Mouse (Mus musculus) embryo, embryonic 11.5 days (tissue): ENCODE results near the gene Plekhf1.

Experiments used
- DNase-seq: peaks from one replicate; pipeline ENCODE4 v3.0.0-alpha.2; 2012; ENCODE audit warnings: low read depth, low spot score

Plekhf1 gene

DNA sequence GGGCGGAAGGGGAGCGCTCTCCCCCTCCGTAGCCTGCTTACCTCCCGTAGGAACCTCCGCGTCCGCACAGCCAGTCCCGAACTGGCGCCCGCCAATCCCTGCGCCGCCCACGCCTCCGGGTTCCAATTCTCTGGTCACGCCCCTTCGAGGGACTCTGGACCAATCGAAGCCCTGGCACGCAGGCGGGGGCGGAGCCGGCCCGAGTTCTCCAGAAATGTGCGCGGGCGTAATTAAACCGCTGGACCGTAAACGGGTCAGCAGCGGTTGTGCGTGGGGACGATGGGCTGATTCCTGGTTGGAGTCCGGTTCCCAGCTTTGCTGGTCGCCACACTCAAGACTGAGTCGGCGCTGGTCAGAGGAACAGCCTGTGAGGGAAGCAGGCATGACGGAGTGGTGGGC, at the start of gene Plekhf1:
TSS of gene Plekhf1 (minus strand) at position 117 of the 399 bp plus-strand sequence.
- peak; percentile 87 for DNase-seq

DNA sequence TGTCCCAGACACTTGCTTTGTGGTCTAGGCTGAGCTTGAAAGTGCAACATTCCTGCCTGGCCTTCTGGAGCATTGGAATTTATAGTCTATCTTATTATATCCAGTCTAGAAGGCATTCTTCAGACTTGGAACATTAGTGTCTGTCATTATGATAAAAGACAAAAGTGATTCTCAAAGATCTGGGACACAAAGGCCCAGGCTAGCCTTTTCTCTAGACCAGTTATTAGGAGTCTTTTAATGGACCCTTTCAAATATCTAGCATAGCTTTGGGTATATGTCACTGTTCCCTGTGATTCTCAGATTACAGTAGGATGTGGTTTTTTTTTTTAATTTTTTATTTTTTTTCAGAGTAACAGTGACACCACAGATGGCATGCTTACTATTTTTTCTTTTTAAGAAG, 44.7 kb upstream of the Plekhf1 start:
- DNase-seq, result no peak

DNA sequence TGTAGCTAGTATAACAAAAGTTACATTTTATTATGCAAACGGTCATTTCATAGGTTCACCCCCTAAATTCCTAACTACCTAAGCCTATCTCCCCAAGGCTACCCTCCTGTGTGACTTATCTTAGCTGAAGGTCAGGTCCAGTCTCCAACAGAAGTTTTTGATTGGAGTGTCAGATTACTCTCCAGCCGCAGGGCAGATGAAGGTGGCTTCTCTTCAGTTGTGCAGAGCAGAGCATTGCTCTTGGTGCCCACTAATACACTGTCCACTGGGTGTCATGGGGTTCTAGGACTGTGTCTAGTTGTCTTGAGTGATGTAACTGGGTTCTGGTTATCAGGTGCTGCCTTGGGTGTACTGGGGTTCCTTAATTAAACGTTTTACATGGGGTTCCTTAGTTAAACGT, 44.0 kb upstream of the Plekhf1 start:
- DNase-seq, result no peak

DNA sequence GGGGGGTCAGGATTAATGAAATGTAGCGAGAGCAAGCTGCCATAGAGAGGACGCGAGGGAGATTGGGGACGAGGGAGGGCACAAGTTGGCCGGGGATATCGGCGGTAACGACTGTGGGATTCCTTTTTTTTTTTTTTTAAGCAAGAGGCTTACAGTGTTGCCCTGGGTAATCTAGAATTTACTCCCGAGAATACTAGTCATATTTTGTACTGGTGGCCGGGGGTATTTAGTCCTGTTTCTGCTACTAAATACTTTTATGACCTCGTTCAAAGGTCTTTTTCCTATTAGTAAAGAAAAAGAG, 43.6 kb upstream of the Plekhf1 start:
- no peak for DNase-seq

DNA sequence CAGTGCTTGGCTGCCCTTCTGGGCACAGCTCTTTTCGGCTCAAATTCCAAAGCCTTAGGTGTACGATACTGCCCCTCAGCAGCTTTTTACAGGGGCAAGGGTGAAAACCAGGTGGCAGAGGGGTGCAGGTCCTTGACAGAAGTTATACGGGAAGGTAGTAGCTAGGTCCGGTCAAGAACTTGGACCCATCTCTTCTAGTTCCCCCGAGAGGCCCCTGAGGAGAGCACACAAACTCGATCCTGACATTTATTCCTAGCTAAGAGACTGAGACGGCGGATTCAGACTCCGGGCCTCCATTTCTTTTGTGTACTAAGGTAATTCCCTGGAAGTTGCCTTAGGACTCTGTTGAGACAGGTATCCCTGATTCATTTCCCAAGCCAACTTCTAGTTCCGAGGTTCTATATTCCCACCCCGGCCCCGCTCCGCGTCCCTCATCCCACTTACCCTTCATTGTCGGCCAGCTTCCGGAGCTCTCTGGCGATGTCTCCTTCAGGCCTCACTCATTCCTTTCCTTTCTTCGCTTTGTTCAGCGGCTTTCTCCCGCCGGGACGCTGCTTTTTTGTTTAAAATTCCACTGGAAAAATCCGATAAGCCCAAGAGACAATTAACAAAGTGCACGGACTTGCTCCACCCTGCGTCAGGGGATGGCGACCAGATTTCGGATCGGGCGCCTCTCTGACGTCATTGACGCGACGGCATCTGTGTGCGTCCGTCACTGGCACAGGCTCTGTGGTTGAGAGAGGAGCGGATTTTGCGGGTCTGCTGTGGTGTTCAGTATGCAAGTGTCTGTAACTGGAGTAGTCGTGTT, 43.1 kb upstream of the Plekhf1 start, which contains the start of gene Pop4:
TSS of gene Pop4 (minus strand) at position 721 of the 808 bp plus-strand sequence.
- peak; percentile 87 for DNase-seq

DNA sequence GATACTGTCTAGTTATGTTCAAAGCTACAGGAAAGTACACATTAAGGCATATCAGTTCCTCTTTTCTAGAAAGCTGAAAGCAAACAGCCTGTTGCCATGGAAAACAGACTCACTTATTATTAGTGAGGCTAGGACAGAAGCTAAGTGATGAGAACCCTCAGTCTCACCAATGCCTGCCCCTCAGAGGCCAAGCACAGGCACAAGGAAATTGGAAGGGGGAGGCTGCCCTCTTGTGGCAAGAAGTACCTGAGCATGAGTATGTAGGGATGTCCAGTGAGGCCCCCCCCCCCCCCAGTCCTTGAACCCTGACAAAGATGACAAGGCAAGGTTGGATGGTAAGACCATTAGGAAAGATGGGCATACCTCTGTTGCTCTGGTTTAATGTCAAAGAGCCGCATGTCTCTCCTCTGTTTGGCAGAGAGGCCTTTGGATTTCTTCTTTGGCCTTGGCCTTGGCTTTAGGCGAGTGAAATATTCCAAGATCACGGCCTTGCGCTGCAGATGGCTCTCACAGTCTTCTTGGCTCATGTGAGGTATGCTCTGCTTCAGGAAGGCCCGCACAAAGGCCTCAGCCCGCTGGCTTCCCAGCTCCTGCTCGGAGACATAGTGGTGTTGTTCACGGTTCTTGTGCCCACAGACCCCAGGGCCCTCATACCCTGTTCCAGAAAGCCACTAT, 39.3 kb upstream of the Plekhf1 start:
- DNase-seq, result no peak

DNA sequence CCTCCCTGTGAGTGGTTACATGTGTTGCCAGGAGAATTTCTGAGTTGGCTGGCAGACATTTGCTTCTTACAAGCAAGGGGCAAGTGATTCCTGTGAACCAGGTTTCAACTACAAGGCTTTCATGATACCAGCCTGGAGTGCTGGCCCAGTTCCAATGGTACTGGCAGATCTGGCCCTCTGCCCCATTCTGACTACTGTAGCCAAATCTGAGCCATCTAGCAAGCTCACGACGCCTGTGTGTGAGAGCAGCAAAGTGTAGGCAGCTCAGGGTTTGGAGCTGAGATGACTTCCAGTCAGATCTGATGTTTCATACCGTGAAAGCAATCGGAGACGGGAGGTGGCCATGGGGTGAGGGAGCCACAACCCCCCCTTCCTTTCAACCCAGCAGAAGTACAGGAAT, 34.6 kb upstream of the Plekhf1 start:
- no peak for DNase-seq

DNA sequence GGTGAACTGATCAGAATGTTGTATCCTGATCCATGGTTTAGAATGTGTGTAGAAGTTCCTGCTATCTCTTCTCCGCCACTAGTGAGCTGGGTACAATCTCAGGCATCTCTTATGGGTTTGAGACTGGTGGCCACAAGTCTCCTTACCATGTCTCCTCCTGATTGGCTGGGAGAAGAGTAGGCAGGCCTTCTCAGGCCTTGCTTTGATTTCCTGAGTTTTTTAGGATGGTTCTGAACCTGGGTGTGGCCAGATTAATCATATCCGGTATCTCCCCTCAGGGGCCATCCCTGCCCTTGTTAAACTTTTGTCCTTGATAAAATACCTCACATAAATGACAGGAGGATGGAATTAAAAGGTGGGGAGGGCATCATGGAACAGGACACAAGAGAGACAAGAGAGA, 31.8 kb upstream of the Plekhf1 start:
- DNase-seq, result no peak

DNA sequence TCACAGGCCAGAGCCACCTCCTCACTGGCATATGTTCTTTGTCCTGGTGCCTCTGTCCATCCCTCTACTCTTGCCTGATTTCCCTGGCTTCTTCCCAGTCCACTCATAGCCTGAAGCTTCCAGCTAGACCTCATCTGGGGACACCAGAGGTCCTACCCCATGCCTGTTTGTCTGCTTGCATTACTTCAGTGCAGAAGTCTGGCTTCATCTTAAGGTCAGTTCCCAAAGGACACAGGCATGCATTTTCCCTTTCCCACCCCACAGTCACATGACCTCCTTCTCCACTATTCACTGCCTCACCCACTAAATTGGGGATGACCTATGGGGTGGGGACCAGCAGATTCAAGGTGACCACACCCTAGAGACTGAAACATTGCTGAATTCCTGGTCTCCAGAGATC, 25.6 kb upstream of the Plekhf1 start:
- no peak for DNase-seq

DNA sequence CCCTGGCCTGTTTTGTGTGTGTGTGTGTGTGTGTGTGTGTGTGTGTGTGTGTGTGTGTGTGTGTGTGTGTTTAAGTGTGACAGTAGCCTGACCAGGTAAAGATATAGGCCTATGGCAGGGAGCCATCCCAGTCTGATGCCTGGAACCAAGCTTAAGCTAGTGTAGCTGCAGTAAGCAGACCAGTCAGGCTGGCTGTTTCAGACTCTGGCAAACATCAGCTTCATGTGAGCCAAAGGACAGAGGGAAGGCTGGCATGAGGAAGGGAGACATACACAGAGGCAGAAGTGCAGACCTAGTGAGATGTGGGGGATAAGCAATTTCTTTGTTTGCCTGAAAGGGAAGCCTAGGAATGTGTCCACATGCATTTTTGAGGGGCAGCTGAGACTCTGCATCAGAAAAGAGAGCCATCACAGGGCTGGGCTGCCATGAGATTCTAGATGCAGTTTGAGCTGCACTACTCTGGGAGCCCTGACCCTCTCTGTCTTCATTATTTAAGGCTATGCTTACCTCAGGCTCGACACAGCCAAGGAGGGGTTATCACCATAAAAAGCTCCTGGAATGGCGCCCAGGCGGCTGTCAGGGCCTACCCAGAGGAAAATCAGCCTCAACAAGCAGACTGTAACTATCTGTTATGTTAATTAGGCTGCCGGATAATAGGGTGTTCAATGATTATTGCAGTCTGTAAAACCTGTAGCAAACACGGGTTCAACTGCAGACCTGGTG, 23.8 kb upstream of the Plekhf1 start:
- DNase-seq, result no peak

DNA sequence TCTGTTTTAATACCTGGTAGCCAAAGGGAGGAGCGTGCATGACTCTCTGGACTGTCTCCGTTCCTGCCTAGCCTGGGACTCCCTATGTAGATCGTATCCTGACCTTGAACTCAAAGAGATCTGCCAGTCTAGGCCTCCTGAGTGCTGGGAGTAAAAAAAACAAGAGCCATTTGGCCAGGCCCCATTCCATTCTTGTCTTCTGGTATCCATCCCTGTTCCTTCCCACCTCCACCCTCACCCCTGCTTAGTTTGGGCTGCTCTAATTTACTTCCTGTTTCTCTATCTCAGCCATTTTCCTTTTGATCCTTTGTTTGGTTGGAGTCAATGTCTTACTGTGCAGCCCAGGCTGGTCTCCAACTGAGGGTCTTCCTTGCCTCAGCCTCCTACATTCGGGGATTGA, 14.6 kb upstream of the Plekhf1 start:
- no peak for DNase-seq

DNA sequence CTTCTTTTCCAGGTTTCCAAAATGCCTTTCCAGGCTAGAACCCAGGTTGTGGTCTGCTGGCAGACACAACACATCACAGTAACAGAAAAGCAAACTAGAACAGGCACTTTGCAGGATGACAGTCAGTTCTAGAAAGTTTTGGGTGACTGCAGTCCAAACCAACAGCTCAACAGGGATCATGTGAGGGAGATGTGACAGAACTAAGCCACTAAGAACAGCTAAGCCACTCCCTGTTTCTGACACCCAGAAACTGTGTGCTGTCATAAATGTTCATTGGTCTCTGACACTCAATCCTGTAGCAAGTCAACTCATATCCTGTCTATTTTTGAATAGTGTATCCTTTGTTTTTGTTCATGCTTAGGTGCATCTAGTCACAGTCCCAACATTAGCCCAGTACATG, 9.3 kb upstream of the Plekhf1 start:
- no peak for DNase-seq

DNA sequence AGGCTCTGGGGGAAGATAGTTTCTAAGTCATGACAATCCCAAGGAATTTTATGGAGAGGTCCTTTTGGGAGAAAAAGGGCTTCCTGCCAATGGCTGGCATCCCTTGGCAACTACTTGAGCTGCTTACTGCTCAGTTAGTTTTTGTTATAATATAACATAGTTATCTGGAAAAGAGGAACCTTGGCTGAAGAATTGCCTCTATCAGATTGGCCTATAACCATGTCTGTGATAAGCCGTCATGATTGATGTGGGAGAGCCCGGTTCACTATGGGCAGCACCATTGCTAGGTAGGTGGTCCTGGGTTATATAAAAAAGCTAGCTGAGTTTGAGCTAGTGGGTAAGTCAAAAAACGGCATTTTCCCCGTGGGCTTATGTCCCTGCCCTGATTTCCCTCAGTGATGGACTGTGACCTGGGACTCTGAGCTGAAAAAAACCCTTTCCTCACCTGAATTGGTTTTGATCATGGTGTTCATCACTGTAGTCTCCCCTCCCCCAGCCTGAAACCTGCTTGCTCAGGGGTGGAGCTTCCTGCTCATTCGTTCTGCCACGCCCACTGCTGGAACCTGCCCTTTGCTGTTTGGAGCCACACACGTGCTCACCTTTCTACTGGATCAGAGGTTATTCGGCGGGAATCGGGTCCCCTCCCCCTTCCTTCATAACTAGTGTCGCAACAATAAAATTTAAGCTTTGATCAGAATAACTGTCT, 8.7 kb upstream of the Plekhf1 start:
- DNase-seq, result no peak

DNA sequence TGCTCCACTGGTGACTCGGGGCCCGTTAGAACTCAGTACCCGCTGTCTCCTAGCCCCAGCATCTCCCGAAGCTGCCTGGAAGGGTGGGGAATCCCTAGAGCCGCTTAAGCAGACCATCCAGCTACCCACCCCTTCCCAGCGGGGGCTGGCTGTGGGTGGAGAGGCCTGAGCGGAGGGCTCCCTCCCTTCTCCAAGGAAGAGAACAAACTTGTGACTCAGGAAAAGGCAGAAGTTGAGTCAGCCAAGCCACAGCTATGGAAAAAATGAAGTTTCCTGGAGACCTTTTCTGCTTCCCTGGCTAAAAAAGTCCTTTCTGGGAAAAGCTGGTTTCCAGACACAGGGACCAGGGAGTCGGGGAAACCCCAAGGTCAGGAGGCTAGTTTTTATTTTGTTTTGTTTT, 2.5 kb upstream of the Plekhf1 start:
- DNase-seq, result no peak

DNA sequence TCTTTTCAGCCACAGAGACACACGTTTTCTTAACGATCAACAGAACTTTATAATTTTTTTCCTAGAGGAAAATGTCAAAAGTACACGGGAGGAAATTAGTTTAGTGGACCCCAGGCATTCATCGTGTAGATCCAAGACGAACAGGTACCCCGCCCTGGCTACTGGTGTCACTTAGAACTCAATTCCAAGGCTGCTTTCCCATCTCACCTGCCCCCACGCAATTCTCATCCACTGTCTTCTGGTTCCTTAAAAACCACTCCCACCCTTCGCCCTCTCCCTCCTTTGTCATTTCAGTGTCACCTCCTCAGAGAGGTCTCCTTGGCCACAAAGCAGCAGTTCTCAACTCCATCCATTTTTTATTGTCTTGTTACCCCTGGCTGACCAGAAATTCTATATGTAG, 513 bp upstream of the Plekhf1 start:
- DNase-seq, result no peak

DNA sequence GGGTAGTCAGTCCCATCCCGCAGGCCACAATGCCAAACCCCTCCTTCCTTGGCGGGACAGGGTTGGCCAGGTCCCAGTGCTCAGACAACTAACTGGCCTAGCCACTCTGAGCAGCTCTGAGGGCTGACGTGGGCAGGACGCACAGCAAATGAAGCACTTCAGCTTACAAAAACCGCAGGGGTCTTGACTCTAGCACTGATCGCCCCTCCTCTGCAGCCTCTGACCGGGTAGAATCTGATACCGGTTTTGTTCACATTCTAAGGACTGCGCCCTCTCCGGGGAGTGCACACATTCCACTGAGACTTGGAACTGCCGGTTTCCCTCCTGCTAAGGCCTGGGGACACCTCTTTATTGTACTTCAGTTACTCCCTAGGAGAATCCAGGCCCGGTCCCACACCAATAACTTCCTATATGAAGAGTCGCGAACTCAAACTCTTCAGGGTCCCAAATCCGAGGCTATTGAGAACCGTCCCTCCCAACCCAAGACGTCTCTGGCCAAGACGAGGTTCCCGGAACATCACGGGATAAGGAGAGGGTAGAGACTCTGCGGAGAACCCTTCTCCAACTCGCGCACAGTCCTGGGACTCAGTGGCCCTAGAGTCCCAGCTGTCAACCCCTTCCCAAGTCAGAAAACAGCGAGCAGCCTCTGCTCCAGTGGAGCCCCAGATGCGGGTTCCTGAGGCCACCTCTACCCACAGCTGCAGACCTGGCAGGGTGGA, 476 bp downstream of the Plekhf1 start:
- DNase-seq, result peak; percentile 32

DNA sequence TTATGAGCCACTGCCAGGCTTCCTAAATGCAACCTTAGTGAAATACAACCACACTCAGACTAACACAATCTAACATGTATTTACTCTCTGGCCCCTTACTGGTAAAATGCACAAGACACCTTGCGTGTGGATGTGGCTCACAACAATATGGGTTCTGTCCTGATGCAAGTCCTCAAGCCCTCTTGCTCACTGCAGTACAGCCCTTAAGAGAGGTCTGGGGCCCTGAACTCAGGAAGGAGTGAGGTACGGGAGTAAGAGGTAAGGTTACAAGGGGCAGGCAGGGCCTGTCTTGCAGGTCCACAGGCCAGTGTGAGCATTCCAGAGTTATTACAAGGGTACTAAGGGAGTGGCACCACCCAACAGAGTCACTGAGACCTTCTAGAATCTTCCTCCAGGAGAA, 1.6 kb downstream of the Plekhf1 start:
- DNase-seq, result no peak

DNA sequence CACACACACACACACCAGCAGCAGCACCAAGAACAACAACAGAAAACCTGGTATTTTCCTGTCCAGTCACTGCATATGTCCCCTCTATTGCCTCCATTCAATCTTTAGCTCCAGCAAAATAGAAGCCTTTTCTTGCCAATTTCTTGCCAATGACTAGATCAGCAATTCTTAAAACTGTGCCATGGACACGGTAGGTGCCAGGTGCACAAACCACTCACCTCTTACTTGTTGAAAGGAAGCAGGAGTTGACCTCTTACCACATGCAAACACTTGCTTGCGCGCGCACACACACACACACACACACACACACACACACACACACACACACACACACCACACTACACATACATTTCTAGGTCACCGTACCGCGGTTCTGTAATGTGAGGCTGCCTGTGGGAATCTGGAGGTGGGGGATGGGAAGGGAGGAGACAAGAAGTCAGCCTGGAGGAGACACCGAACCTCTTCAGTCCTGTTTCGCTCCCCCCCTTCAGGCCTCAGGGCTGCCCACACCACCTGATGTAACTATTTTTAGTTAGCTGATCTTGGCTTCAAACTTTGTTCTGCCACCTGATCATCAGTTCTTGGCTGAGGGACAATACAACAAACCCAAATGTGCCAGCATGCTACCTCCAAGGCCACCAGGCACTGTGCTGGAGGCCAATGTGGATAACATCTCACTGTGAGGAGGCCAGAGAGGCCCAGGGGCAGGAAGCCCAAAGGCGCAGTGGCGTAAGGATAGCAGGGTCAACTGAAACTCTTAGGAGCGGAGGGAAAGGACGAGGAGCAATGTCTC, 3.0 kb downstream of the Plekhf1 start:
- no peak for DNase-seq

DNA sequence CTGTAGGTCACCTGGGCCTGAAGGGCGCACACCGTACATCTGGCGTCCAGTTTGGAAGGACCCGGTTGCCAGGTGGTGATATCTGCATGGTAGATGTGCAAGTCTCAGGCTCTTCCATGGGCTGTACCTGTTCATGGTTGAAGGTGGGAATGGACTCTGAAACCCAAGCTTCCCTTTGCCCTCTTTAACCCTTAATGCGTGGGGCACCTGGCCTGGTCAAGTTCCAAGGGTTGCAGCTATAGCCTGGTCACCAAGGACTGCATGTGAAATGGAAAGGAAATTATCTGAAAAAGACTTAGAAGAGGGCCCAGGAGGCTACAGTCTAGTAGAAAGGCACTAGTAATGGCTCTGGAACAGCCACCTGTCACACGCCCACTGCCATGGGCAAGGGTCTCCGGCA, 7.0 kb downstream of the Plekhf1 start:
- DNase-seq, result no peak

DNA sequence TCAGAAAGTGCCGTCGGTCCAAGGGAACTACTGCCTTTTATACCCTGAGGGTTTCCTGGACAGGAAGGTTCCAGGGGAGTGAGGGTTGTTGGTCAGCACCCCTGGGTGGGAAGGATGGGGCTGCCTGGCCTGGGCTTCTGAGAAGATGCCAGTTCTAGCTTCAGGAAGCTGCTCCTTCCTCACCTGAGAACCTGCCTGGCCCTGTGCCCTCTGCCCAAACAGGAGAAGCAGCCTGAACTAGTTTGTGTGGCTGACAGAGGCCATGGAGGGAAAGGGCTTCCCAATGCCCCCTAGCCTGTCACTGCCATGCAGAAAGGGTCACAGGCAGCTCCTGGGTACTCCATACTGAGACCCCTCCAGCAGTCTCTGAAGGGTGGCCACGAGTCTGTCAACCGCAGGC, 8.3 kb downstream of the Plekhf1 start:
- DNase-seq, result no peak
